19 mouse cellular contexts compared by ENCODE assay signal in the genomic region with DNA sequence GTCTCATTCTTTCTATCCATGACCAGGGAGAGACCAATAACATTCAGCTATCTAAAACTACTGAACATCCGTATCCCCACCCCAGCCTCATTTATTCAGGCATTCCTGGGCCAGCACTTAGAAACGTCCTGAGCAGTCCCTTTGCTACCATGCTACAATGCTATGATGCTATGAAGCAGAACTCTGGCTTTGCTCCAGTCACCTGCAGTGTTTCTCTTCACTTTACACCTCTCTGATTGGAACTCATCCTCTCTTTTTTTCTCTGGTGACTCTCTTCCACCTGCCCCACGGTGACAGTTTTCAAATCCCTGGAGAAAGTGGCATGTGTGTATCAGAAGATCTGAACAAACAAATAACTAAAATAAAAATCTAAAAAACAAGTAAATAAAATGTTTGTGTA.
"Had no signal": no experiment of that assay in that cellular context is flagged by ENCODE, and none has a peak within 500 bp of the region (broad histone marks: within the 10 kb centered on the region; RNA-seq: fewer than 3 reads in every experiment).

No protein-coding gene starts in this region.

- H3K9me3 ChIP-seq: limb, embryonic 12.5 days; limb, embryonic 15.5 days; megakaryocyte, embryonic 14.5 days; midbrain, embryonic 10.5 days; midbrain, embryonic 13.5 days; stomach, embryonic 15.5 days had no signal

- DNase-seq: kidney, postnatal 14 days; kidney, postnatal 4 days; left cerebral cortex, postnatal 4 days; liver, postnatal 0 days; lung, embryonic 14.5 days; lung, postnatal 10 days; lung, postnatal 36 days; right cerebral cortex, adult 18-20 months; right cerebral cortex, postnatal 14 days; right cerebral cortex, postnatal 4 days; thymus, postnatal 25 days had no signal

- H3K27me3 ChIP-seq: limb, embryonic 12.5 days; limb, embryonic 15.5 days; megakaryocyte, embryonic 14.5 days; midbrain, embryonic 13.5 days; stomach, embryonic 15.5 days had no signal

- H3K4me2 ChIP-seq: limb, embryonic 12.5 days; limb, embryonic 15.5 days; liver, embryonic 11.5 days; lung, embryonic 14.5 days; midbrain, embryonic 13.5 days; stomach, embryonic 15.5 days had no signal

- H3K9ac ChIP-seq: limb, embryonic 12.5 days; limb, embryonic 15.5 days; liver, embryonic 14.5 days; liver, postnatal 0 days; lung, embryonic 14.5 days; midbrain, embryonic 13.5 days; stomach, embryonic 15.5 days had no signal

- H3K27ac ChIP-seq: limb, embryonic 12.5 days; limb, embryonic 15.5 days; liver, embryonic 14.5 days; midbrain, embryonic 10.5 days; midbrain, embryonic 13.5 days; stomach, embryonic 15.5 days had no signal

- H3K4me3 ChIP-seq: limb, embryonic 12.5 days; limb, embryonic 15.5 days; megakaryocyte, embryonic 14.5 days; midbrain, embryonic 10.5 days; midbrain, embryonic 13.5 days; stomach, embryonic 15.5 days had no signal

- H3K36me3 ChIP-seq: limb, embryonic 12.5 days; limb, embryonic 15.5 days; midbrain, embryonic 10.5 days; midbrain, embryonic 13.5 days; stomach, embryonic 15.5 days had no signal

- H3K4me1 ChIP-seq: limb, embryonic 12.5 days; limb, embryonic 15.5 days; megakaryocyte, embryonic 14.5 days; stomach, embryonic 15.5 days had no signal

- ATAC-seq: liver, postnatal 0 days; midbrain, embryonic 13.5 days had no signal
